In genomic region chr3:103914732-103915508, GRCm38 (mm10) we compare ENCODE assay signal across 8 mouse cellular contexts. TPM values are rescaled to one million over a fixed set of nuclear protein-coding genes. Genes with fewer than 3 reads are reported as not detected.
DNase-seq lines count a peak whose midpoint lies in the region; ATAC-seq and TF ChIP-seq lines count a peak whose summit lies in the region.

No protein-coding gene starts in this region.

- H3K4me1 ChIP-seq in G1E (ENCODE audit: insufficient read depth, low read depth, low read length) = peaks cover 8% of the 10 kb centered on the region
- H3K4me1 ChIP-seq in liver, embryonic 12.5 days = peaks cover 23% of the 10 kb centered on the region

- no peaks in the 10 kb centered on the region for H3K9me3 ChIP-seq in G1E (replicated peaks)
- H3K9me3 ChIP-seq in liver, embryonic 12.5 days (replicated peaks) = no peaks in the 10 kb centered on the region

- peak overlapping the region; percentile 39 for H3ac ChIP-seq in myocyte (ENCODE audit: control insufficient read depth, insufficient read length)

- 2% methylated on average over 55 of the region's 60 CpGs for WGBS in liver, embryonic 12.5 days (ENCODE audit: insufficient replicate concordance)

- peak overlapping the region; percentile 97 for H3K9ac ChIP-seq in liver, embryonic 12.5 days

- TF ChIP-seq CTCF in G1E (IDR thresholded peaks at IDR 0.05; ENCODE audit: low read depth, low read length) = no peak

- DNase-seq in 3T3-L1 (ENCODE audit: low read depth, low spot score) = peak; percentile 69
- peak; percentile 11 for DNase-seq in G1E (ENCODE audit: low spot score)
- DNase-seq in embryo, embryonic 11 days = peak; percentile 62
- peak; percentile 53 to 72 for DNase-seq in heart, adult 18-20 months
- peak; percentile 61 for DNase-seq in kidney, adult 9 months
- DNase-seq in cerebellum, adult 11-12 months = no peak

- peak overlapping the region; percentile 95 for H3K27ac ChIP-seq in liver, embryonic 12.5 days

- H3K4me2 ChIP-seq in liver, embryonic 12.5 days = peak overlapping the region; percentile 78
- H3K4me2 ChIP-seq in myocyte (ENCODE audit: low read depth) = peak overlapping the region; percentile 96

- H3K79me2 ChIP-seq in myocyte (ENCODE audit: control insufficient read depth, insufficient read depth) = peaks cover 48% of the 10 kb centered on the region

- peak; percentile 43 for TF ChIP-seq POLR2A in myocyte (IDR thresholded peaks at IDR 0.05; ENCODE audit: insufficient read length, low read depth)

- H3K4me3 ChIP-seq in G1E (ENCODE audit: low read depth, low read length) (peak overlapping the region; percentile 93), myocyte (peak overlapping the region; percentile 95)
- peak overlapping the region; percentile 99 for H3K4me3 ChIP-seq in liver, embryonic 12.5 days

- H3K27me3 ChIP-seq in G1E (ENCODE audit: insufficient read depth, low read length) (no peaks in the 10 kb centered on the region), myocyte (ENCODE audit: control insufficient read depth, insufficient read depth, insufficient read length) (no peaks in the 10 kb centered on the region)
- H3K27me3 ChIP-seq in liver, embryonic 12.5 days (replicated peaks) = no peaks in the 10 kb centered on the region

- H3K36me3 ChIP-seq in G1E (replicated peaks) (peaks cover 4% of the 10 kb centered on the region), myocyte (ENCODE audit: control insufficient read depth, insufficient read depth) (no peaks in the 10 kb centered on the region)
- 0 out of 2 replicates have a peak, but pooled peaks cover 3% of the 10 kb centered on the region for H3K36me3 ChIP-seq in liver, embryonic 12.5 days

- no peak for ATAC-seq in G1E (ENCODE audit: extremely low read depth, insufficient number of reproducible peaks, low FRiP score, poor library complexity, severe bottlenecking)
- peak; percentile 25 for ATAC-seq in liver, embryonic 12.5 days

TF ChIP-seq in myocyte, 11 proteins besides CTCF, POLR2A, EP300 and RAD21:
- no peak for TF ChIP-seq MAX (IDR thresholded peaks at IDR 0.05; ENCODE audit: low read depth)
- peak; percentile 63 for TF ChIP-seq E2F4 (IDR thresholded peaks at IDR 0.05; ENCODE audit: insufficient read depth)
- no peak for TF ChIP-seq TCF12 (IDR thresholded peaks at IDR 0.05; ENCODE audit: insufficient read depth, poor library complexity, severe bottlenecking)
- TF ChIP-seq TCF3 (IDR thresholded peaks at IDR 0.05; ENCODE audit: insufficient read length, low read depth) = no peak
- TF ChIP-seq CEBPB (IDR thresholded peaks at IDR 0.05; ENCODE audit: insufficient read depth, poor library complexity, severe bottlenecking) = peak; percentile 79
- no peak for TF ChIP-seq USF1 (IDR thresholded peaks at IDR 0.05; ENCODE audit: low read depth)
- TF ChIP-seq SRF (IDR thresholded peaks at IDR 0.05; ENCODE audit: control insufficient read depth, insufficient read length, low read depth) = no peak
- peak; percentile 46 for TF ChIP-seq POLR2AphosphoS2 (IDR thresholded peaks at IDR 0.05; ENCODE audit: insufficient read length, low read depth)
- no peak for TF ChIP-seq MYOD1 (IDR thresholded peaks at IDR 0.05; ENCODE audit: control insufficient read depth in 1 of 3, insufficient read length in 2 of 3, low read depth in 2 of 3)
- TF ChIP-seq MYOG (IDR thresholded peaks at IDR 0.05; ENCODE audit: control insufficient read depth in 1 of 3, insufficient read depth in 1 of 3, insufficient read length in 2 of 3, low read depth in 2 of 3) = peak in 1 of 3 experiments; percentile 17
- no peak for TF ChIP-seq REST (IDR thresholded peaks at IDR 0.05; ENCODE audit: insufficient read depth, insufficient read length)

RNA-seq across cellular contexts. Expression of gene Rsbn1, which starts 1.0 kb away (rescaled TPM):
- total RNA-seq in G1E (2014; fragmentation: Nextera tagmentation) (38.9 and 39.6 TPM in 2 replicates), G1E (2017) (29.4 and 34.7 TPM in 2 replicates)
- polyA plus RNA-seq in G1E (2012) (13.3 and 16.5 TPM in 2 replicates), myocyte (2012; fragmentation: generic; extraction: Trizol) (3.0 TPM)
- 1 to 10 TPM; 6.0 to 7.8 TPM for total RNA-seq in heart, adult 18-20 months (2021)
- 6.7 and 7.2 TPM in 2 replicates for polyA plus RNA-seq in liver, embryonic 12.5 days (2016; fragmentation: Nextera tagmentation; extraction: Ambion mirVana)

RNA-seq across cellular contexts. Expression of gene Phtf1, which starts 53.0 kb away (rescaled TPM):
- total RNA-seq in G1E (2014; fragmentation: Nextera tagmentation) (14.4 and 17.2 TPM in 2 replicates), G1E (2017) (34.8 and 36.1 TPM in 2 replicates)
- polyA plus RNA-seq in G1E (2012) (13.3 and 19.5 TPM in 2 replicates), myocyte (2012; fragmentation: generic; extraction: Trizol) (5.5 TPM)
- 1 to 10 TPM; 5.7 to 6.7 TPM for total RNA-seq in heart, adult 18-20 months (2021)
- polyA plus RNA-seq in liver, embryonic 12.5 days (2016; fragmentation: Nextera tagmentation; extraction: Ambion mirVana) = 13.2 TPM in 2 replicates

RNA-seq across cellular contexts. Expression of gene Ptpn22, which starts 55.3 kb away (rescaled TPM):
- total RNA-seq in G1E (2014; fragmentation: Nextera tagmentation) (not detected in 2 replicates), G1E (2017) (0.16 TPM in 1 of 2 replicates, not detected in the other)
- polyA plus RNA-seq in G1E (2012) (0.13 TPM in 1 of 2 replicates, not detected in the other), myocyte (2012; fragmentation: generic; extraction: Trizol) (5.3 TPM)
- total RNA-seq in heart, adult 18-20 months (2021) = 1 to 10 TPM; 1.0 to 3.6 TPM
- 2.0 TPM in 2 replicates for polyA plus RNA-seq in liver, embryonic 12.5 days (2016; fragmentation: Nextera tagmentation; extraction: Ambion mirVana)
